Comparison of ENCODE assay signal across 26 mouse cellular contexts in the genomic region with DNA sequence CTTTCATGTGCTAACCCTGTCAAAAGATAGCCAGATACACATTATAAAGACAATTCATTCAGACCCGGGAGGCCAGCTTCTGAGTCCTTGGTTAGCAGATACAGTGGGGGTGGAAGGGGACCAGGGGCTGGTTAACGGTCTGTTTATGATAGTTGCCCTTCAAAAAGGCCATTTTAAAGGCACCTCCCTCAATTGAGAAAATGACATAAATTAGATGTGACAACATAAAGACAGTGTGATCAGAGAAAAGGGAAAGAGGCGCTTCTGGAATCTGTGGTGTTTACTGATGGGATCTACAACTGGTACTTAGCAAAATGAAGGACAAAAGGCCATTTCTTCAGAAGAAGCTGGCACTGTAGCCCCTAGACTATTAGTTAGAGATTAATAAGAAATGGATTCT.
DNase-seq lines count a peak whose midpoint lies in the region; ATAC-seq and TF ChIP-seq lines count a peak whose summit lies in the region.
"Had no signal": no experiment of that assay in that cellular context is flagged by ENCODE, and none has a peak within 500 bp of the region (broad histone marks: within the 10 kb centered on the region; RNA-seq: fewer than 3 reads in every experiment).

No protein-coding gene starts in this region.

- peak; percentile 43; the same call in 1 of the 2 replicates for ATAC-seq in hindbrain, embryonic 11.5 days (ENCODE audit: low FRiP score)
- ATAC-seq in hindbrain, postnatal 0 days, result no peak
- peak; percentile 58 for ATAC-seq in midbrain, embryonic 13.5 days
- ATAC-seq in midbrain, embryonic 11.5 days (ENCODE audit: low FRiP score), result no peak
- ATAC-seq in neural tube, embryonic 14.5 days (ENCODE audit: low read depth), result no peak
- ATAC-seq: forebrain, embryonic 14.5 days; intestine, embryonic 15.5 days had no signal

- no peak for TF ChIP-seq CTCF in hindbrain, postnatal 0 days (IDR thresholded peaks at IDR 0.05; ENCODE audit: low read depth)

- no peak overlapping the region for H3K9ac ChIP-seq in hindbrain, embryonic 11.5 days (ENCODE audit: low read depth, low read length)
- no peak overlapping the region for H3K9ac ChIP-seq in hindbrain, postnatal 0 days (replicated peaks; ENCODE audit: low read length)
- H3K9ac ChIP-seq in midbrain, embryonic 13.5 days (replicated peaks), result no peak overlapping the region
- no peak overlapping the region for H3K9ac ChIP-seq in midbrain, embryonic 11.5 days (ENCODE audit: low read length)
- H3K9ac ChIP-seq in neural tube, embryonic 14.5 days (replicated peaks; ENCODE audit: low read depth, low read length), result no peak overlapping the region
- H3K9ac ChIP-seq: embryonic facial prominence, embryonic 15.5 days; hindbrain, embryonic 15.5 days; intestine, embryonic 15.5 days; limb, embryonic 15.5 days; liver, embryonic 14.5 days; stomach, embryonic 15.5 days had no signal

- no peak overlapping the region; the same call in 1 of the 2 replicates for H3K27ac ChIP-seq in hindbrain, embryonic 11.5 days (ENCODE audit: low read depth, low read length)
- no peak overlapping the region for H3K27ac ChIP-seq in hindbrain, postnatal 0 days
- no peak overlapping the region; the same call in 1 of the 2 replicates for H3K27ac ChIP-seq in midbrain, embryonic 13.5 days
- no peak overlapping the region for H3K27ac ChIP-seq in midbrain, embryonic 11.5 days (ENCODE audit: low read depth, low read length)
- 0 out of 2 replicates have a peak overlapping the region, but pooled peaks have one; percentile 34 for H3K27ac ChIP-seq in neural tube, embryonic 14.5 days (ENCODE audit: low read depth, low read length)
- H3K27ac ChIP-seq: embryonic facial prominence, embryonic 10.5 days; embryonic facial prominence, embryonic 15.5 days; hindbrain, embryonic 15.5 days; intestine, embryonic 15.5 days; kidney, postnatal 0 days; limb, embryonic 10.5 days; limb, embryonic 15.5 days; liver, embryonic 14.5 days; stomach, embryonic 15.5 days had no signal

- 54% methylated on average over 3 of the region's 3 CpGs for WGBS in hindbrain, embryonic 11.5 days
- WGBS in hindbrain, postnatal 0 days, result 61% methylated on average over 3 of the region's 3 CpGs
- 29% methylated on average over 3 of the region's 3 CpGs for WGBS in midbrain, embryonic 13.5 days
- 56% methylated on average over 3 of the region's 3 CpGs for WGBS in midbrain, embryonic 11.5 days
- 22% methylated on average over 3 of the region's 3 CpGs for WGBS in neural tube, embryonic 14.5 days

- H3K36me3 ChIP-seq in hindbrain, embryonic 11.5 days (ENCODE audit: control insufficient read depth, insufficient read depth, low read length), result no peaks in the 10 kb centered on the region
- no peaks in the 10 kb centered on the region for H3K36me3 ChIP-seq in hindbrain, postnatal 0 days (ENCODE audit: insufficient read depth, low read length)
- H3K36me3 ChIP-seq in midbrain, embryonic 13.5 days, result no peaks in the 10 kb centered on the region
- no peaks in the 10 kb centered on the region for H3K36me3 ChIP-seq in midbrain, embryonic 11.5 days (ENCODE audit: control insufficient read depth, insufficient read depth, low read length)
- H3K36me3 ChIP-seq in neural tube, embryonic 14.5 days (ENCODE audit: control insufficient read depth, insufficient read depth, low read length), result no peaks in the 10 kb centered on the region
- H3K36me3 ChIP-seq: embryonic facial prominence, embryonic 10.5 days; embryonic facial prominence, embryonic 15.5 days; hindbrain, embryonic 15.5 days; intestine, embryonic 15.5 days; limb, embryonic 10.5 days; limb, embryonic 15.5 days; stomach, embryonic 15.5 days had no signal

- H3K4me1 ChIP-seq in hindbrain, embryonic 11.5 days (replicated peaks; ENCODE audit: control insufficient read depth, insufficient read depth, low read length), result no peaks in the 10 kb centered on the region
- no peaks in the 10 kb centered on the region for H3K4me1 ChIP-seq in hindbrain, postnatal 0 days (ENCODE audit: insufficient read depth, low read length)
- H3K4me1 ChIP-seq in midbrain, embryonic 13.5 days (replicated peaks), result peaks cover 15% of the 10 kb centered on the region
- peaks cover 2% of the 10 kb centered on the region; the same call in 1 of the 2 replicates for H3K4me1 ChIP-seq in midbrain, embryonic 11.5 days (ENCODE audit: control insufficient read depth, insufficient read depth, low read length)
- H3K4me1 ChIP-seq in neural tube, embryonic 14.5 days (ENCODE audit: control insufficient read depth, insufficient read depth, low read length), result no peaks in the 10 kb centered on the region
- H3K4me1 ChIP-seq: embryonic facial prominence, embryonic 10.5 days; embryonic facial prominence, embryonic 15.5 days; intestine, embryonic 15.5 days; limb, embryonic 10.5 days; limb, embryonic 15.5 days; stomach, embryonic 15.5 days had no signal

- H3K9me3 ChIP-seq in hindbrain, embryonic 11.5 days (ENCODE audit: control insufficient read depth, low read length), result no peaks in the 10 kb centered on the region
- no peaks in the 10 kb centered on the region for H3K9me3 ChIP-seq in hindbrain, postnatal 0 days (ENCODE audit: low read length)
- H3K9me3 ChIP-seq in midbrain, embryonic 13.5 days, result no peaks in the 10 kb centered on the region
- no peaks in the 10 kb centered on the region for H3K9me3 ChIP-seq in midbrain, embryonic 11.5 days (ENCODE audit: control insufficient read depth, low read length)
- H3K9me3 ChIP-seq in neural tube, embryonic 14.5 days (ENCODE audit: control insufficient read depth, low read length), result no peaks in the 10 kb centered on the region
- H3K9me3 ChIP-seq: embryonic facial prominence, embryonic 10.5 days; embryonic facial prominence, embryonic 15.5 days; hindbrain, embryonic 15.5 days; intestine, embryonic 15.5 days; limb, embryonic 10.5 days; limb, embryonic 15.5 days; stomach, embryonic 15.5 days had no signal

- DNase-seq in hindbrain, embryonic 11.5 days (ENCODE audit: low spot score), result no peak
- DNase-seq in hindbrain, postnatal 0 days (ENCODE audit: low spot score), result no peak
- no peak for DNase-seq in midbrain, embryonic 11.5 days (ENCODE audit: low spot score, missing footprints)
- DNase-seq in Muller cell, postnatal 12 days (ENCODE audit: inconsistent ontology term), result peak; percentile 57
- no peak for DNase-seq in adrenal gland, postnatal 10 days
- DNase-seq: adrenal gland, postnatal 36 days; cerebellum, adult 8-10 months; cerebellum, postnatal 25 days; gastrocnemius, postnatal 14 days; heart, postnatal 14 days; layer of hippocampus, adult 9-11 months; lung, adult 2 months; lung, postnatal 14 days; right cerebral cortex, postnatal 25 days had no signal

- H3K4me2 ChIP-seq in hindbrain, embryonic 11.5 days (replicated peaks; ENCODE audit: low read depth, low read length), result no peak overlapping the region
- no peak overlapping the region for H3K4me2 ChIP-seq in hindbrain, postnatal 0 days (ENCODE audit: low read depth, low read length)
- no peak overlapping the region for H3K4me2 ChIP-seq in midbrain, embryonic 13.5 days (replicated peaks)
- H3K4me2 ChIP-seq in midbrain, embryonic 11.5 days, result no peak overlapping the region
- H3K4me2 ChIP-seq in neural tube, embryonic 14.5 days (ENCODE audit: low read depth, low read length), result no peak overlapping the region
- H3K4me2 ChIP-seq: embryonic facial prominence, embryonic 15.5 days; hindbrain, embryonic 15.5 days; intestine, embryonic 15.5 days; limb, embryonic 15.5 days; stomach, embryonic 15.5 days had no signal

- H3K4me3 ChIP-seq in hindbrain, embryonic 11.5 days (ENCODE audit: low read depth, low read length), result no peak overlapping the region
- no peak overlapping the region for H3K4me3 ChIP-seq in hindbrain, postnatal 0 days (ENCODE audit: low read length)
- no peak overlapping the region for H3K4me3 ChIP-seq in midbrain, embryonic 13.5 days (replicated peaks)
- H3K4me3 ChIP-seq in midbrain, embryonic 11.5 days (ENCODE audit: low read depth, low read length), result no peak overlapping the region
- no peak overlapping the region for H3K4me3 ChIP-seq in neural tube, embryonic 14.5 days (ENCODE audit: low read depth, low read length)
- H3K4me3 ChIP-seq: embryonic facial prominence, embryonic 10.5 days; embryonic facial prominence, embryonic 15.5 days; hindbrain, embryonic 15.5 days; intestine, embryonic 15.5 days; limb, embryonic 10.5 days; limb, embryonic 15.5 days; stomach, embryonic 15.5 days had no signal

- H3K27me3 ChIP-seq in hindbrain, embryonic 11.5 days (ENCODE audit: control insufficient read depth, insufficient read depth, low read length), result no peaks in the 10 kb centered on the region
- no peaks in the 10 kb centered on the region for H3K27me3 ChIP-seq in hindbrain, postnatal 0 days (ENCODE audit: insufficient read depth, low read length)
- H3K27me3 ChIP-seq in midbrain, embryonic 13.5 days, result no peaks in the 10 kb centered on the region
- H3K27me3 ChIP-seq in midbrain, embryonic 11.5 days (ENCODE audit: control insufficient read depth, insufficient read depth, low read length), result no peaks in the 10 kb centered on the region
- no peaks in the 10 kb centered on the region for H3K27me3 ChIP-seq in neural tube, embryonic 14.5 days (ENCODE audit: control insufficient read depth, insufficient read depth, low read length)
- H3K27me3 ChIP-seq: embryonic facial prominence, embryonic 15.5 days; hindbrain, embryonic 15.5 days; intestine, embryonic 15.5 days; limb, embryonic 15.5 days; stomach, embryonic 15.5 days had no signal

Comparison
In these comparisons a context has a peak if more than half of its experiments do, and no peak if none do; other contexts are left out.
1. ATAC-seq: peak in hindbrain, embryonic 11.5 days (single experiment) and midbrain, embryonic 13.5 days (single experiment); none in hindbrain, postnatal 0 days (single experiment), midbrain, embryonic 11.5 days (single experiment) and neural tube, embryonic 14.5 days (single experiment).